Mouse (Mus musculus) thymus, adult 2 months (tissue): ENCODE measurements around the gene Ankrd39.

ENCODE experiments used
- CTCF ChIP-seq: fragments of 200-500 bp; IDR thresholded peaks from 2 replicates; pipeline ENCODE4 v1.5.1; 2012; ENCODE audit warnings: mild to moderate bottlenecking, control low read depth, low read length, moderate library complexity, borderline replicate concordance; ENCODE audit not compliant: control insufficient read depth, poor library complexity, insufficient read depth; ENCODE audit errors: extremely low read depth
- POLR2A ChIP-seq: fragments of 200-500 bp; IDR thresholded peaks from 2 replicates; pipeline ENCODE4 v1.6.1; 2012; ENCODE audit warnings: mild to moderate bottlenecking, low read length, control low read depth, moderate library complexity; ENCODE audit not compliant: control insufficient read depth, poor library complexity, insufficient read depth; ENCODE audit errors: extremely low read depth

GRCm38 (mm10) chr1:36582211-36582610, 35.0 kb upstream of the Ankrd39 start:
- TF ChIP-seq POLR2A (no peak), CTCF (no peak)
